Mouse (Mus musculus) liver, embryonic 15.5 days (tissue): ENCODE measurements around the gene Gm21915. TPM values are rescaled to one million over a fixed set of nuclear protein-coding genes. Genes with fewer than 3 reads are reported as not detected.

Source experiments
- polyA plus RNA-seq: library from polyadenylated mRNA; unstranded; fragments of >200 nt; fragmentation: Nextera tagmentation; extraction: Ambion mirVana; gene quantifications from 2 replicates; pipeline ENCODE4 v1.2.1, GENCODE M21; 2015

Gm21915 gene
- polyA plus RNA-seq, 1 experiment from 2014 or later, result not detected

Other genes starting within 250 kb of the Gm21915 start
- gene Gramd1b, start 139.2 kb upstream of the Gm21915 start, polyA plus RNA-seq, result 0.58 and 1.2 TPM in 2 replicates
- 0.75 and 0.92 TPM in 2 replicates for gene Clmp, start 15.3 kb downstream of the Gm21915 start, polyA plus RNA-seq
- 1,128 and 1,129 TPM in 2 replicates for gene Hspa8, start 130.4 kb downstream of the Gm21915 start, polyA plus RNA-seq
- not detected in 2 replicates for gene Bsx, start 203.5 kb downstream of the Gm21915 start, polyA plus RNA-seq